Mouse (Mus musculus) G1E (cell line): ENCODE results near the gene Cand2. TPM values are rescaled to one million over a fixed set of nuclear protein-coding genes. Genes with fewer than 3 reads are reported as not detected.
A peak's percentile ranks its signal among the peaks of the same experiment; 100 is the strongest.

Source experiments
- ATAC-seq: 2 replicates; pipeline ENCODE4 v1.8.0; 2016; ENCODE audit warnings: mild to moderate bottlenecking; ENCODE audit not compliant: insufficient number of reproducible peaks, poor library complexity, low FRiP score, severe bottlenecking; ENCODE audit errors: extremely low read depth
- DNase-seq: peaks from one replicate; pipeline ENCODE4 v3.0.0; 2012; ENCODE audit warnings: low spot score
- H3K27me3 ChIP-seq: 2 replicates; pipeline ENCODE4 v1.6.1; 2012; ENCODE audit warnings: mild to moderate bottlenecking, low read length, inconsistent platforms; ENCODE audit not compliant: insufficient read depth
- H3K36me3 ChIP-seq: replicated peaks from 2 replicates; pipeline ENCODE3; 2012; ENCODE audit warnings: mild to moderate bottlenecking, inconsistent platforms
- H3K4me1 ChIP-seq: 2 replicates; pipeline ENCODE4 v1.6.1; 2012; ENCODE audit warnings: low read depth, low read length, inconsistent platforms, mixed read lengths; ENCODE audit not compliant: insufficient read depth
- H3K4me3 ChIP-seq: 2 replicates; pipeline ENCODE4 v1.5.1; 2012; ENCODE audit warnings: low read depth, mild to moderate bottlenecking, inconsistent platforms, low read length, moderate library complexity, mixed read lengths
- H3K9me3 ChIP-seq: replicated peaks from 2 replicates; pipeline ENCODE4 v1.6.1; 2012; ENCODE audit warnings: inconsistent platforms
- CTCF ChIP-seq: IDR thresholded peaks from 2 replicates; pipeline ENCODE4 v1.5.1; 2012; ENCODE audit warnings: low read depth, low read length, inconsistent platforms, mixed read lengths
- GATA1 ChIP-seq: IDR thresholded peaks from 2 replicates; pipeline ENCODE4 v1.6.1; 2012; ENCODE audit warnings: borderline replicate concordance, low read length, inconsistent platforms, mixed read lengths
- GATA2 ChIP-seq: IDR thresholded peaks from 2 replicates; pipeline ENCODE4 v1.6.1; 2012; ENCODE audit warnings: low read depth, low read length, inconsistent platforms, borderline replicate concordance
- POLR2AphosphoS5 ChIP-seq: IDR thresholded peaks from 2 replicates; pipeline ENCODE4 v1.6.1; 2012; ENCODE audit warnings: low read depth, low read length, inconsistent platforms; ENCODE audit not compliant: insufficient replicate concordance
- TAL1 ChIP-seq: conservative IDR thresholded peaks from 2 replicates; pipeline ENCODE4 v1.6.1; 2012; ENCODE audit warnings: low read depth, low read length, inconsistent platforms, mixed read lengths
- polyA plus RNA-seq: library from polyadenylated mRNA; stranded (reverse); fragments of >175 nt; gene quantifications from 2 replicates; pipeline ENCODE4 v1.2.3, GENCODE M21; 2012
- total RNA-seq, 2 experiments: library from RNA; stranded (forward) in 1 of 2; stranded (reverse) in 1 of 2; fragments of 200-1000 nt in 1 of 2; fragments of >200 nt in 1 of 2; fragmentation: Nextera tagmentation in 1 of 2; gene quantifications; 2 replicates each; pipeline ENCODE4 v1.2.3; 2014 to 2017

Cand2 gene
- total and polyA plus RNA-seq, 3 experiments = 1.8 to 7.1 (median 6.5) TPM

- DNase-seq = no peak
These were observed 3.5 kb upstream of the Cand2 start for GRCm38 (mm10) chr6:115770852-115771251.

GRCm38 (mm10) chr6:115772201-115772600 lies 2.1 kb upstream of the Cand2 start:
- Histone ChIP-seq H3K4me3 (no peak overlapping the region), H3K36me3 (no peaks in the 10 kb centered on the region), H3K27me3 (no peaks in the 10 kb centered on the region), H3K4me1 (peaks cover 31% of the 10 kb centered on the region), H3K9me3 (no peaks in the 10 kb centered on the region; the same call in 1 of the 2 replicates)
- no peak for DNase-seq
- no peak for TF ChIP-seq GATA1
- TF ChIP-seq POLR2AphosphoS5 = no peak
- no peak for TF ChIP-seq GATA2
- TF ChIP-seq CTCF = no peak
- no peak for TF ChIP-seq TAL1
- no peak for ATAC-seq

More at GRCm38 (mm10) chr6:115770852-115771251, 3.5 kb upstream of the Cand2 start:
- ATAC-seq = no peak
- H3K36me3 ChIP-seq = no peaks in the 10 kb centered on the region
- peaks cover 24% of the 10 kb centered on the region for H3K4me1 ChIP-seq
- TF ChIP-seq GATA1 = no peak
- TF ChIP-seq GATA2 = no peak
- no peak for TF ChIP-seq POLR2AphosphoS5
- no peak for TF ChIP-seq CTCF
- no peak for TF ChIP-seq TAL1
- no peak overlapping the region for H3K4me3 ChIP-seq
- H3K9me3 ChIP-seq = no peaks in the 10 kb centered on the region; the same call in 1 of the 2 replicates
- H3K27me3 ChIP-seq = no peaks in the 10 kb centered on the region

GRCm38 (mm10) chr6:115772604-115773003 lies 1.7 kb upstream of the Cand2 start:
- no peak for TF ChIP-seq GATA1
- no peak overlapping the region for H3K4me3 ChIP-seq
- H3K27me3 ChIP-seq = no peaks in the 10 kb centered on the region
- no peaks in the 10 kb centered on the region; the same call in 1 of the 2 replicates for H3K9me3 ChIP-seq
- peaks cover 31% of the 10 kb centered on the region for H3K4me1 ChIP-seq
- peaks cover under 1% of the 10 kb centered on the region for H3K36me3 ChIP-seq
- DNase-seq (no peak), ATAC-seq (no peak)

GRCm38 (mm10) chr6:115773966-115774413 lies 348 bp upstream of the Cand2 start:
- H3K4me1 ChIP-seq = peaks cover 31% of the 10 kb centered on the region
- ATAC-seq = no peak
- peaks cover 11% of the 10 kb centered on the region for H3K36me3 ChIP-seq
- peak overlapping the region; percentile 71 for H3K4me3 ChIP-seq
- no peaks in the 10 kb centered on the region; the same call in 1 of the 2 replicates for H3K9me3 ChIP-seq
- H3K27me3 ChIP-seq = no peaks in the 10 kb centered on the region
- peak; percentile 45 for DNase-seq
- TF ChIP-seq GATA2 (no peak), POLR2AphosphoS5 (no peak), CTCF (no peak), GATA1 (no peak), TAL1 (no peak)

GRCm38 (mm10) chr6:115775838-115776237 lies 1.5 kb downstream of the Cand2 start:
- no peak for ATAC-seq
- no peak for DNase-seq
- peaks cover 31% of the 10 kb centered on the region for H3K4me1 ChIP-seq
- H3K36me3 ChIP-seq = peaks cover 24% of the 10 kb centered on the region
- no peak overlapping the region for H3K4me3 ChIP-seq
- H3K9me3 ChIP-seq = no peaks in the 10 kb centered on the region; the same call in 1 of the 2 replicates
- no peaks in the 10 kb centered on the region for H3K27me3 ChIP-seq
- TF ChIP-seq GATA2 (no peak), POLR2AphosphoS5 (no peak), TAL1 (no peak), GATA1 (no peak), CTCF (no peak)

GRCm38 (mm10) chr6:115776363-115776762 lies 2.0 kb downstream of the Cand2 start:
- no peak for DNase-seq
- no peak overlapping the region for H3K4me3 ChIP-seq

GRCm38 (mm10) chr6:115782781-115783180 lies 8.4 kb downstream of the Cand2 start:
- no peak for ATAC-seq
- no peak for DNase-seq
- H3K36me3 ChIP-seq = peaks cover 89% of the 10 kb centered on the region

More at GRCm38 (mm10) chr6:115776363-115776762, 2.0 kb downstream of the Cand2 start:
- TF ChIP-seq GATA1 (no peak), TAL1 (no peak), POLR2AphosphoS5 (no peak), GATA2 (no peak)
- H3K4me1 ChIP-seq = peaks cover 31% of the 10 kb centered on the region
- ATAC-seq = no peak
- H3K27me3 ChIP-seq = no peaks in the 10 kb centered on the region
- peaks cover 29% of the 10 kb centered on the region for H3K36me3 ChIP-seq
- no peaks in the 10 kb centered on the region; the same call in 1 of the 2 replicates for H3K9me3 ChIP-seq

More at GRCm38 (mm10) chr6:115782781-115783180, 8.4 kb downstream of the Cand2 start:
- no peak for TF ChIP-seq TAL1
- Histone ChIP-seq H3K4me3 (no peak overlapping the region), H3K27me3 (no peaks in the 10 kb centered on the region), H3K4me1 (no peaks in the 10 kb centered on the region; the same call in 1 of the 2 replicates), H3K9me3 (no peaks in the 10 kb centered on the region)
